Mouse (Mus musculus) embryonic facial prominence, embryonic 11.5 days (tissue): ENCODE measurements at regions not wholly inside any gene's neighbourhood (a gene's known extent, or its start where the extent isn't known, plus 50 kb on each side); places are given as distances from the start of the nearest gene placed in this dataset.
"Not testable (repeated sequence)": the region's sequence is repeated elsewhere in the genome, so short reads cannot be mapped to it uniquely, and the experiment has no call there.

Source experiments
- ATAC-seq: fragments of 200-750 bp; cut with Nextera tagmentation; replicated peaks from 2 replicates; pipeline ENCODE4 v1.8.0; 2017; ENCODE audit warnings: low read depth; ENCODE audit not compliant: insufficient number of reproducible peaks, low FRiP score, low TSS enrichment
- DNase-seq: peaks from one replicate; pipeline ENCODE4 v3.0.0-alpha.2; 2015; ENCODE audit warnings: low spot score
- H3K27ac ChIP-seq: fragments of 300-500 bp; sonication (generic); replicated peaks from 2 replicates; pipeline ENCODE4 v1.5.1; 2014; ENCODE audit warnings: mild to moderate bottlenecking, low read depth, low read length, control low read depth
- H3K27me3 ChIP-seq: fragments of 300-500 bp; sonication (generic); 2 replicates; pipeline ENCODE4 v1.6.1; 2014; ENCODE audit warnings: mild to moderate bottlenecking, low read length, moderate library complexity, mixed read lengths; ENCODE audit not compliant: control insufficient read depth, insufficient read depth
- H3K36me3 ChIP-seq: fragments of 300-500 bp; sonication (generic); replicated peaks from 2 replicates; pipeline ENCODE4 v1.6.1; 2014; ENCODE audit warnings: low read depth, mild to moderate bottlenecking, low read length, moderate library complexity, mixed read lengths; ENCODE audit not compliant: control insufficient read depth, insufficient read depth
- H3K4me1 ChIP-seq: fragments of 300-500 bp; sonication (generic); 2 replicates; pipeline ENCODE4 v1.6.1; 2014; ENCODE audit warnings: low read length, mixed read lengths; ENCODE audit not compliant: control insufficient read depth, insufficient read depth
- H3K4me2 ChIP-seq: fragments of 300-500 bp; sonication (generic); 2 replicates; pipeline ENCODE4 v1.6.1; 2014; ENCODE audit warnings: low read depth, mild to moderate bottlenecking, control low read depth, low read length, moderate library complexity
- H3K4me3 ChIP-seq: fragments of 300-500 bp; sonication (generic); 2 replicates; pipeline ENCODE4 v1.5.1; 2014; ENCODE audit warnings: low read depth, low read length, control low read depth
- H3K9ac ChIP-seq: fragments of 300-500 bp; sonication (generic); replicated peaks from 2 replicates; pipeline ENCODE4 v1.6.1; 2014; ENCODE audit warnings: mild to moderate bottlenecking, control low read depth, low read length
- H3K9me3 ChIP-seq: fragments of 300-500 bp; sonication (generic); replicated peaks from 2 replicates; pipeline ENCODE4 v1.6.1; 2016; ENCODE audit warnings: mild to moderate bottlenecking, low read length, inconsistent platforms, mixed read lengths; ENCODE audit not compliant: control insufficient read depth
- WGBS: fragments of 180-500 bp; shearing (Covaris S2); extraction: QIAGEN DNeasy Blood & Tissue Kit; methylation state at CpG from one replicate; pipeline ENCODE4 v1.1.7; 2014; 5-methylcytosine and 5-hydroxymethylcytosine counted together

DNA sequence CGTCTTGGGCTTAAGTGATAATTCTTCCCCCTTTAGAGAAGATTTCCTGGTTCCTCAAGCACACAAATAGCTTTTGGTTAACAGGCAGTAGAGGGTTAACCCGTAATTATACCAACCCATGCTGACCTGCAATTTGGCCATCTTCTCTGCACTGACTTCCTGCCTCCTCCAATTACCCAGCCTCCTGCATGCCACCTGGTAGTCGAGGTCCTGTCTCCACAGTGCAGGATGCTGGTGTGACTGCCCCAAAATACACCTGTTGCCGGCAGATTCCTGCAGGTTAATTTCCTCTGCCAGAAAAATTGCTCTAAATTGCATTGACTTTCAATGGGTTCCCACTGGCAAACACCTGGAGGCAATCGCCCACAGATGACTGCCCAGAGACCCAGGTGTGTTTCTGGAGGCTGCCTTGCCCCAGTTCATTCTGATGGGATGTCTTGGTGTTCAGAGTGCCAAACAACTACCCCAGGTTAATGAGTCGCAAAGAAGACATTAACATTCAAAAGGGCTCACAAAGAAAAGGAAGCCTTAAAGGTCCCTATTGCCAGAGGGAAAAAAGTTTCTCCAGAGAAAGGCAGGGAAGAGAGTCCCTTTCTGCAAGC is 591.5 kb upstream of the Ptbp2 start:
- Histone ChIP-seq H3K9ac (no peak overlapping the region), H3K27me3 (no peaks in the 10 kb centered on the region), H3K4me3 (no peak overlapping the region), H3K36me3 (no peaks in the 10 kb centered on the region), H3K4me2 (no peak overlapping the region), H3K27ac (no peak overlapping the region), H3K4me1 (no peaks in the 10 kb centered on the region), H3K9me3 (no peaks in the 10 kb centered on the region)
- DNase-seq = peak; percentile 3
- no peak for ATAC-seq
- WGBS = 18% methylated on average over 6 of the region's 6 CpGs

- Histone ChIP-seq H3K4me3 (no peak overlapping the region), H3K27ac (no peak overlapping the region), H3K9me3 (no peaks in the 10 kb centered on the region), H3K27me3 (no peaks in the 10 kb centered on the region), H3K4me2 (no peak overlapping the region), H3K36me3 (no peaks in the 10 kb centered on the region), H3K4me1 (no peaks in the 10 kb centered on the region), H3K9ac (no peak overlapping the region)
- DNase-seq = no peak
- 75% methylated on average over 4 of the region's 4 CpGs for WGBS
- ATAC-seq = no peak
Measured at GRCm38 (mm10) chr3:120342747-120343377, 558.6 kb upstream of the Ptbp2 start.

DNA sequence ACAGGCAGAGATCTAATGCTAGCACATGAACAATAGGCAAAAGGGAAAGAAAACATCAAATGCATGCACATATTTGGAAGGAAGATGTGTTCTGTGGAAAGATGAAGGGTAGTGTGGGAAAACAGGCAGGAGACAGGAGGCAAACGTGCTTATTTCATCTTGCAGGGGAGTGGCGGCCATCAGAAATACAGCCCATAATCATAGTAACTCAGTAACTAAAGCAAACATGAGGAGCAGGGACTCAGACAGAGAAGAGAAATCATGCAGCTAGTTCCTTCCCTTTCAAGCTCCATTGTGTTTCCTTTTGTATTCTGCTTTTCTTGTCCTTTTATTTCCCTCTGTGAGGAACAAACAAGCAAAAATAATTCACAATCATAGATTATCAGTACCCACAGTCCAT is 557.6 kb upstream of the Ptbp2 start:
- Histone ChIP-seq H3K4me2 (no peak overlapping the region), H3K27me3 (no peaks in the 10 kb centered on the region), H3K36me3 (no peaks in the 10 kb centered on the region), H3K27ac (no peak overlapping the region), H3K4me3 (no peak overlapping the region), H3K9me3 (no peaks in the 10 kb centered on the region), H3K4me1 (no peaks in the 10 kb centered on the region), H3K9ac (no peak overlapping the region)
- 81% methylated on average over 2 of the region's 2 CpGs for WGBS
- DNase-seq = no peak
- ATAC-seq = no peak

DNA sequence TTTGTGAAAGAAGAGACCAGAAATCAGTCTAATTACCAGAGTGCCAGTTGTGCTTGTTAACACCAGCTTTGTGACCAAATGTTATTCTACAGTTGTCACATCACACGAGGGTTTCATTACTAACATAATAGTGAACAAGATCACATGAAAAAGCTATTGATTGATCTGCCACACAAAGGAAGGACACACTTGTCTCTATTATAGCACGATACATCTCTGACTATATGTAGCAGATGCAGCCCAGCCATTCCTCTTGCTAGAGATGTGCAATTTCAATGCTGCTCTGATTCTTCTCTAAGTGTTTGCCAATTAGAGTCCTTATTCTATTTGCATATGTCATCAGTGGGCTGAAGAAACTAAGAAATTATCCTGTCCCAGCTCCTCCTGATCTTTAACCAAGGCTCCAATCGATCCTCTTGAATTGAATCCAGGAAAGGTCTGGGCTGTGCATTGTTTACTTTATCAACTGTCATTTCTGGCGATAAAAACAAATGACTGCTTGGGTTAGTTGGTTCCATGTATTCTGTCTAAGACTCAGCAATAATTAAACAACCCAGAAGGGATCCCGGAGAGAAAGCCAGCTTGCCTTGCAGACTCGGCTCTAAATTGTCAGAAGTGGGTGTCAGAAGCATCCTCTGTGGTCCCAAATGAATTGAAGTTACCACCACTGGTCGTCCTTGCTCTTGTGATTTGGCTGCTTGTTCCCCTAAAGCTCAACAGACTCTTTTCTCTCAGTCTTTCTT is 551.7 kb upstream of the Ptbp2 start:
- Histone ChIP-seq H3K9me3 (no peaks in the 10 kb centered on the region), H3K4me1 (no peaks in the 10 kb centered on the region), H3K36me3 (no peaks in the 10 kb centered on the region), H3K4me2 (no peak overlapping the region), H3K27ac (no peak overlapping the region), H3K27me3 (no peaks in the 10 kb centered on the region), H3K4me3 (no peak overlapping the region), H3K9ac (no peak overlapping the region)
- DNase-seq (no peak), ATAC-seq (no peak)
- WGBS = 75% methylated on average over 7 of the region's 7 CpGs

- not testable (repeated sequence) for H3K36me3 ChIP-seq, H3K4me3 ChIP-seq, H3K27ac ChIP-seq, H3K9ac ChIP-seq, H3K4me2 ChIP-seq, H3K9me3 ChIP-seq, H3K4me1 ChIP-seq, H3K27me3 ChIP-seq, DNase-seq, ATAC-seq
- 90% methylated on average over 3 of the region's 3 CpGs for WGBS
Measured at GRCm38 (mm10) chr3:120307042-120307441, 522.8 kb upstream of the Ptbp2 start.

GRCm38 (mm10) chr3:120305608-120306007 is 521.3 kb upstream of the Ptbp2 start:
- Histone ChIP-seq H3K36me3 (no peaks in the 10 kb centered on the region), H3K9ac (no peak overlapping the region), H3K4me1 (no peaks in the 10 kb centered on the region), H3K27ac (no peak overlapping the region), H3K9me3 (no peaks in the 10 kb centered on the region), H3K4me2 (no peak overlapping the region), H3K4me3 (no peak overlapping the region), H3K27me3 (no peaks in the 10 kb centered on the region)
- DNase-seq (no peak), ATAC-seq (no peak)
- 64% methylated on average over 8 of the region's 8 CpGs for WGBS
